Mouse (Mus musculus) CH12F3 (cell line): ENCODE data around the gene Gstp3.
"Not testable (repeated sequence)": the region's sequence is repeated elsewhere in the genome, so short reads cannot be mapped to it uniquely, and the experiment has no call there.

Experiments used
- in situ Hi-C: fragments of 300-500 bp; cut with MboI; formaldehyde crosslinking; loops from 2 replicates; pipeline ENCODE4 v1.14.3; 2020; ENCODE audit warnings: low sequenced_read_pairs

Gstp3 gene

GRCm38 (mm10) chr19:4063357-4063756 is 4.0 kb upstream of the Gstp3 start:
- in situ Hi-C loops, result not testable (repeated sequence)

GRCm38 (mm10) chr19:4060899-4061465 is 1.6 kb upstream of the Gstp3 start:
- in situ Hi-C loops, result no loop called here

DNA sequence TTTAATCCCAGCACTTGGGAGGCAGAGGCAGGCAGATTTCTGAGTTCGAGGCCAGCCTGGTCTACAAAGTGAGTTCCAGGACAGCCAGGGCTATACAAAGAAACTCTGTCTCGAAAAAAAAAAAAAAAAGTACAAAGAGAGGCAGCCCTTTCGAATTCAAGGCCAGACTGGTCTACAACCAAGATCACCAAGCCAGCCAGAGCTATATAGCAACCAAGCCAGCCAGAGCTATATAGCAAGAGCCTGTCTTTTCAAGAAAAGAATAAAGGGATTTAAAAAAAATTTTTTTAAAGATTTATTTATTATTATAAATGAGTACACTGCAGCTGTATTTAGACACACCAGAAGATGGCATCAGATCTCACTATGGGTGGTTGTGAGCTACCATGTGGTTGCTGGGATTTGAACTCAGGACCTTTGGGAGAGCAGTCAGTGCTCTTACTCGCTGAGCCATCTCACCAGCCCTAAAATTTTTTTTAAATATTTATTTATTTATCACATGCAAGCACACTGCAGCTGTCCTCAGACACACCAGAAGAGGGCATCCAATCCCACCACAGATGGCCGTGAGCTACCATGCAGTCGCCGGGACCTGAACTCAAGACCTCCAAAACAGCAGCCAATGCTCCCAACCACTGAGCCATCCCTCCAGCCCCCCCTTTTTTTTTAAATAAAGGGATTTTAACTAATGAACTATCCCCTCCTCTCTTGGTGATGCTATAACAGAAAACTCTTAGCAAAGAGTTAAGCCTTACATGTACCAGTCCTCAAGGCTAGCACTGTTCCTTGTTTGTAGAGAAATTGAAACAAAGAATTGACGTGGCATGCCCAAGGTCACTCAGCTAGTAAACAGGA is 902 bp upstream of the Gstp3 start:
- in situ Hi-C loops, result not testable (repeated sequence)

DNA sequence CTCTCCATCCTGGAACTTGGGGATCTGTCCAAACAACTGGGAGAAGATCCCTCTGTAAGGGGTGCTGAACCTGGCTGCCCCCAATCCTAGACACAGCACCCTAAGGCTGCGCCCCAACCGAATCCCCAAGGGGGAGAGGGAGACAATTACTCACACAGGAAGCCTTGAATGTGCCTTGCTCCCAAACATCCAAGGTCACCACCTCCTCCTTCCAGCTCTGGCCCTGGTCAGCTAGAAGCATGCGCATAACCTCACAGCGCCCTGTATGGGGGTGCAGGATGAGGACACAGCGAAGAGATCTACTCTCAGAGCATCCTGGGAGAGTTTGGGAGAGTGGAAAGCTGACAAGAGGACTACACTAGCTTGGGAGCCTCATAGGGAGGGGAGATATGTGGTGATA is 788 bp downstream of the Gstp3 start:
- in situ Hi-C loops, result no loop called here

GRCm38 (mm10) chr19:4057962-4058361 is 1.4 kb downstream of the Gstp3 start:
- in situ Hi-C loops, result no loop called here

DNA sequence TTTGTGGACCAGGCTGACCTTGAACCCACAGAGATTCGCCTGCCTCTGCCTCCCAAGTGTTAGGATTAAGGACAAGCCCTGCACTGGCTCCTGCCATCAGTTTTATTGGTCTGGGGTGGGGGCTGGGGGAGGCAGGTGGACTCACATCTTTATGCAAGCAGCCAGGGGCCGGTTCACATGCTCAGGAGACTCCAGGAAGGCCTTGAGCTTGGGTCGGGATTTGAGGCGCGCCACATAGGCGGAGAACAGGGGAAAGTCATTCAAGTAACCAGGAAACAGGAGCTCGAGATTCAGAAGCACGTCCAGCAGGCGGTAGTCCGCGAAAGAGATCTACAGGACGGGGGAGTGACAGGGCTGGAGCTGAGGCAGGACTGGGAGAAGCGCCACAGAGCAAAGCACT is 2.0 kb downstream of the Gstp3 start:
- in situ Hi-C loops, result no loop called here

GRCm38 (mm10) chr19:4056727-4057126 is 2.6 kb downstream of the Gstp3 start:
- in situ Hi-C loops, result no loop called here

DNA sequence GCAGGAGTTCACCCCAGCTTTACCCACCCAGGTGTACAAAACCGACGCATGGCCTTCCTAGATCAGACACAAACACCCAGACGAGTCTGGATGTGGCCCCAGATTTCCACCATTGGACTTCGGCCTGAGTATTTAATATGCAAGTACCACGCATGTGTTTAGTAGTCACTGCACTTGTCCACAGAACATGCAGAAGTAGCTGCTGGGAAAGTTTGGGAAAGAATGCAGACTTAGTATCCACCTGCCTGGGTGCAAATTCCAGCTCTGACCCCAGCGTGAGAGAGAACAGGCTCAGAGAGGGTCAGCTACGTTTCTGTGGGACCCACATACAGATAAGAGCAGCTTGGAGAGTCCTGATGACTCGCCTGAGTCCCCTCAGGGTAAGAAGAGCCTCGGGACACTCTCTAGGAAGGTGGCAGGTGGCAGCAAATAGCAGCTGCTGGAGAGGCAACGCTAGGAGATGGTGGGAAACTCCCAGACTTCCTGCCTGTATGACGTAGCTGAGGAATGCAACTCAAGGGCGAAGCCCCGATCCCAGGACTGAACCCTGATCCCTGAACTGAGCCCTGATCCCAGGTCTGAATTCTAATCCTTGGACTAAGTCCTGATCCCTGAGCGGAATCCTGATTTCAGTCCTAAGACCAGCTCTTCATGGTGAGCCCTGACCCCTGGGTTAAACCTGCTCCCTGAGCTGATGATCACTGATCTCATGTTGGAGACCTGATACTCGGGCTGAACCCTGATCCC is 3.2 kb downstream of the Gstp3 start:
- in situ Hi-C loops, result no loop called here

DNA sequence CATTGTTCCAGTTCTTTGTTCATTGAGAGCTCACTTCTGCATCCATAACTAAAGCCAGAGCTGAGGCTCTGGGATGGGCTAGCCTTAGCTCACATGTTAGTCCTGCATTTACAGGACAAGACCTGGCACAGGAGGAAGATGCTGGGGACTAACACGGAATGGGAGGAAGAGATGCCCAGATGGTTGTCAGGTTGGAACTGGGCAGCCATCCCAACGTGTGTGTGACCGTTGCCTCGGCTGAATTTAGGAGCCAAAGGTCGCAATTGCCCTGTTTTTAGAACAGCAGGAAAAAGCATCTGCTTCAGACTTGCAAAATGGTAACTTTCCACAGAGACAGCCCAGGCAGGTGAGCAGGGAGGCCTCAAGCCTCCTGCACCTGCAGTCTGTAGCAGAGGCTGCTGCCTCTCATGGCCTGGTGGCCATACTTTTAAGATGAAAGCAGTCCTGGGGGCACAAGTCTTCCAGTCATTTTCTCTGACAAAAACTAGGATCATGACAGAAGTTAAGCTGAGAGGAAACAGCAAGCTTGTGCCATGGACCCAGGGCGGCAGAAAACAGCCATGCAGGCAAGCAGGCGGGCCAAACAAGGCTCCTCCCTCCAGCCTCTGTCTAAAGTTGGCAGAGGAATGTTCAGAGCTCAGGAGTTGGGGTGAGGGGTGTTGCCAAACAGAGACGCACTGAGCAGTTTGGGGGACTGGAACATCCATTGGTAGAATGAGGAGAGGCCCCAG is 4.0 kb downstream of the Gstp3 start:
- in situ Hi-C loops, result no loop called here

GRCm38 (mm10) chr19:4054613-4055012 is 4.8 kb downstream of the Gstp3 start:
- in situ Hi-C loops, result no loop called here

DNA sequence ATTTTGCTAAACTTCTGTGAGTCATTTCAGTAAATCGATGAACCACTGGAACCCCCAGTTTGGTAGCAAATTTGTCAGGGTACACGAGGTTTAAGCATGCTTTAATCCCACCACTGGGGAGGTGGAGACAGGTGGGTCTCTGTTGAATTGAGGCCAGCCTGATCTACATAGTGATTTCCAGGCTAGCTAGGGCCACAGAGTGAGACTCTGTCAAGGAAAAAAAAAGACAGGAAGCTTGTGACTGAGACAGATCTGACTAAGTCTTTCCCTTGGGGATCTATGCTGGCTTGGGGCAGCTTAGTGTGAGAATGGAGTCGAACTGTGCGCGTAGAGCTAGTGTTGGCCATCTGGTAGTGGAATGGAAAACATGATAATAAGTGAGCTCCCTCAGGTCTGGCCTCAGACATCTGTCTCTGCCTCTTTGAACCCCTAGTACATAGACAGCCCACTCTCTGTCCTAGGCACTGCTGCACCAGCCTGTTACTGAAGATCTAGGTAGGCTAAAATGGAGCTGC is 6.8 kb downstream of the Gstp3 start:
- in situ Hi-C loops, result no loop called here

GRCm38 (mm10) chr19:4051741-4052515 is 7.4 kb downstream of the Gstp3 start:
- in situ Hi-C loops, result no loop called here

- in situ Hi-C loops, result no loop called here
Measured at GRCm38 (mm10) chr19:4051016-4051415, 8.4 kb downstream of the Gstp3 start.

- in situ Hi-C loops, result not testable (repeated sequence)
Measured at GRCm38 (mm10) chr19:4049069-4049468, 10.3 kb downstream of the Gstp3 start.

DNA sequence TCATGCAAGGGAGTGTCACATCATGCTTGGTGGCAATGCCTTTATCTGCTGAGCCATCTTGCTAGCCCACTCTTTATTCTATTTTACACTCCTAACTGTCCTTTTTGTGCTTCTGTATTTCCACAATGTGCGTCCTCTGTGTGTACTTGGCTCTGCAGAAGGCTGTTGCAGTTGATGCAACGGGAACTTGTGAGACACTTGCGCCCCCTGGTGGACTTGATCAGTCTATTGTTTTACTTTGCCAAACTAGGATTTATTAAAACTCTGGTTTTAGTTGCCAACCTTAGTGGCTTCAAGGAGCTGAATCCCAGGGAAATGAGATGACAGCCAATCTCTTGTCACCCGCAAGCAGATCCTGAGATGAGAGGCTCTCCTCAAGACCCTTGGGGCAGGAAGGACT is 11.5 kb downstream of the Gstp3 start:
- in situ Hi-C loops, result no loop called here

- in situ Hi-C loops, result no loop called here
Measured at GRCm38 (mm10) chr19:4046866-4047254, 12.5 kb downstream of the Gstp3 start.

- in situ Hi-C loops, result no loop called here
Measured at GRCm38 (mm10) chr19:4045966-4046865, 13.2 kb downstream of the Gstp3 start, which contains the start of gene Gstp2. Gstp2 (minus strand) TSS chr19:4046023.

- in situ Hi-C loops, result not testable (repeated sequence)
Measured at GRCm38 (mm10) chr19:4044109-4044508, 15.3 kb downstream of the Gstp3 start.

GRCm38 (mm10) chr19:4042124-4042523 is 17.2 kb downstream of the Gstp3 start:
- in situ Hi-C loops, result no loop called here
